Mouse (Mus musculus) brain, adult 2 months (tissue): ENCODE measurements around the gene Plxna2.

Source experiments
- DNase-seq: peaks from one replicate; pipeline ENCODE4 v3.0.0; 2011; ENCODE audit warnings: low read depth, low spot score

Gene Plxna2

GRCm38 (mm10) chr1:194764951-194765350, 146.9 kb downstream of the Plxna2 start:
- DNase-seq: no peak

GRCm38 (mm10) chr1:194768799-194769198, 150.8 kb downstream of the Plxna2 start:
- DNase-seq: no peak

DNA sequence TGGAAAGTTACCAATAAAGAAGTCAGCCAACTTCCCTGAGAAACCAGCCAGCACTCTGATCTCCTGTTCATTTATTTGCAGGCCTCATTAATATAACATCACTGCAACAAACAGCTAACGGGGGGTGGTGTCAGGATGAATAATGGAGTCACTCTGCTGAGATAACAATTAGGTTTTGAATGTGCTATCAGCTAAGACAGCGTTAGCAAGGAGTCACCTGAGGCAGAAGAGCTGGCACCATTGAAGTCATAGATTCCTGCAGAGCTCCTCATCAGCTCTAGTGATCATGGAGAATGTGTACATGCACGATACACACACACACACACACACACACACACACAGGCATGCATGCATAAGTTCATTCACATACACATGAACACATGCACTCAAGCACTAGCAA, 154.0 kb downstream of the Plxna2 start:
- DNase-seq: no peak

GRCm38 (mm10) chr1:194773899-194774298, 155.9 kb downstream of the Plxna2 start:
- DNase-seq: peak; percentile 20

GRCm38 (mm10) chr1:194774350-194774749, 156.3 kb downstream of the Plxna2 start:
- DNase-seq: no peak

DNA sequence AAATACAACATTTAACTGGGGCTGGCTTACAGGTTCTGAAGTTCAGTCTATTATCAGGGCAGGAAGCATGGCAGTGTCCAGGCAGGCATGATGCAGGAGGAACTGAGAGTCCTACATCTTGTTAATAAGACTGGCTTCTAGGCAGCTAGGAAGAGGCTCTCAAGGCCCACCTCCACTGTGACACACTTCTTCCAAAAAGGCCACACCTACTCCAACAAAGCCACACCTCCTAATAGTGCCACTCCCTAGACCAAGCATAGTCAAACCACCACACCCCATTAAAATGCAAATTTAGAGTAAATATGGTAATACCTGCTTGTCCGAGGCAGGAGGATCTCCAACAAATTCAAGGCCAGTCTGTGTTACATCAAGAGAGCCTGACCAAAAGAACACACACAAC, 156.7 kb downstream of the Plxna2 start:
- no peak for DNase-seq

- DNase-seq: no peak
Observed at GRCm38 (mm10) chr1:194775656-194776374, 157.8 kb downstream of the Plxna2 start.

DNA sequence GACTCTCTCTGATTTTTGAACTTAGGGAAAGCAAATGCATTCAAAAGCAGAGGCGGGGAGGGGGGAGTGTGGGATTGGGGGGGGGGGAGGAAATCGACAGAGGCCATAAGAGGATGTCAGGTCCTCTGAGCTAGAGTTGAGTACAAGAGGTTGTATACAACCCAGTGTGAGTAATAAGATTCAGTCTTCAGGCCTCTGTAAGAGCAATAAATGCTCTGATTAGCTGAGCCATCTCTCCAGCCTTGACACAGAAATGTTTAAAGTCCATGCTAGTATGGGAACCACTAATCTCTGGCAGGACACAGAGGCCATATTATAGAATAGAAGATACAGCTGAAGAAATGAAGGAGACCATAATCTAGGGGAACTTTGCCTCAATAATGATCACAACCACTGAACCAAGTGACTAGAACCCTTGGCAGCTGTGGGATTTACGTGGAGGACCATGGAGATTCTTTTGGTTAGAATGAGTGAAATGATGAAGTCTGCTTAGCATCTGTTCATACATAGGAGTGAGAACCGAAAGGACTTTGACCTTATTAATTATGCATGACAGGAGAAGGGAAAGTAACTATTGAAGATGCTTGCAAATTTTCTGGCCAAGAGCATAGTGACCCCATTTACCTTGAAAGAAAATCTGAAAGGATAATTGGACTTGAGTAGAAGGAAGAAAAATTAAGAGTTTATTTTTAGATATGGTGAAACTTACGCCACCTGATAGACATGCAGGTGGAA, 158.7 kb downstream of the Plxna2 start:
- no peak for DNase-seq

DNA sequence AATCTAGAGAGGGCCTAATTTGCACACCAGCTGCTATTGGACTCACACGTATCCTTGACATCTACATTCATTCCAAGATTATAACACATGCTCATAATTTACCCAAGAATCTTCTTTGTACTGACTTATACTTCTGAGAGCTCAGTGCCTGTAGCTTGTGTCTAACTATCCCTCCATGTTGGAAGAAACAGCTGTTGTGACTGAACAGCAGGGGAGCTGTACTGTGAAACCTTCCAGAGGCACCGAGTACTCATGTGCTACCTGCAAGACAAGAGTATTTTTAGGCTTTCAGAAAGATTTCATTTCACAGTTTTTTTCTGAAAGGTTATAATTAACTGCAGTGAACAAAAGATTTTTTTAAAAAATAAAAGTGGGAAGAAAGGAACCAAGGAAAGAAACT, 159.6 kb downstream of the Plxna2 start:
- peak; percentile 66 for DNase-seq

GRCm38 (mm10) chr1:194780392-194780791, 162.4 kb downstream of the Plxna2 start:
- DNase-seq: no peak

GRCm38 (mm10) chr1:194780794-194781390, 162.9 kb downstream of the Plxna2 start:
- peak; percentile 33 for DNase-seq

DNA sequence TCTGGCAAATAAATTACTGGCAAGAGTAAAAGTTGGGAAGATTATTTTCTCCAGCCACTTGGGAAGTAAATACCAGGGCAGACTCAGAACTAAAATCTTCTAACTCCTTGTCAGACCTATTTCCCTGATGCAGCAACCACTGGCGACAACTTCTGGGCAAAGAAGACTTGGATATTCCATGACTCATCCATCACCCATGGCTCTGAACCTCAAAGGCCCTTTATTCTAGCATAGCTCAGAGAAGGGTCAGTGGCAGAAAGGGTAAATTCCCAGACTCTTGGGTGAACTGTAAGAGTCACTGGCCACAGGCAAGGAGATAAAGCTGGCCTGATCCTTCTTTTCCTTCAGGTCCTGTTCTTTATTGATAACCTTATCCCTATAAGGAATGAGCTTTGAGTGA, 163.5 kb downstream of the Plxna2 start:
- DNase-seq: no peak

DNA sequence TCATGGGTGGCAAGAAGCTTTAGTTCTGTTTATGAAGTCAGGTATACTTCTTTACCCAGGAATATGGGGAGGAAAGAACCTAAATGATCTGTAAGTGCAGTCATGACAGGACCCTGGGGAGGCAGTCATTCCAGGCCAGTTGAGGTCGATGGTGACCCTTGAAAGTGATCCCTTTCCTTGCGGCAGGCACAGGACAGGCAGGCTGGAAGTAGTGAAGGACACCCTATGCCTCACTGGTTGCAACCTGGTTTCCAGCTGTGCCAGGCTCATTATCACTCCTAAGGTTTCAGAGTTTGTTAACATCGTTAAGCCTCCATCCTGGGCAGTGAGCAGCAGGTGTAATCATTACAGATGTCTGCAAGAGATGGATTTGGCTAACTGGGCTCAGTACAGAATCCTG, 164.3 kb downstream of the Plxna2 start:
- DNase-seq: no peak

DNA sequence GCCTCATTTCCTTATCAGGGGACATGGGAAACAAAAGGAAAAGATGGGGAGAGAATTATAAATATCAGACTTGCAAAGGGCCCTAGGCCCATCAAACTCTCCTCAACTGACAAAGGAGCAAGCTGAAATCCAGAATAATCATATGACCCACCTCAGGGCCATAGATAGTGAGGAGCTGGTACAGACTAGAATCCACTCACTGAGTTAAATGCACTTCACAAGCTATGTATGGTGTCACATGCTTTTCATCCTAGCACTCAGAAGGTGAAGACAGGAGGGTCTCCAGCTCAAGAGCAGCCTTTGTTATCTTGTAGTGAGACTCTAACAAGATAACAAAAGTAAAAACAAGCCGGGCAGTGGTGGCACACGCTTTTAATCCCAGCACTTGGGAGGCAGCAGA, 169.6 kb downstream of the Plxna2 start:
- DNase-seq: no peak

- peak; percentile 46 for DNase-seq
Observed at GRCm38 (mm10) chr1:194793226-194793924, 175.4 kb downstream of the Plxna2 start.

DNA sequence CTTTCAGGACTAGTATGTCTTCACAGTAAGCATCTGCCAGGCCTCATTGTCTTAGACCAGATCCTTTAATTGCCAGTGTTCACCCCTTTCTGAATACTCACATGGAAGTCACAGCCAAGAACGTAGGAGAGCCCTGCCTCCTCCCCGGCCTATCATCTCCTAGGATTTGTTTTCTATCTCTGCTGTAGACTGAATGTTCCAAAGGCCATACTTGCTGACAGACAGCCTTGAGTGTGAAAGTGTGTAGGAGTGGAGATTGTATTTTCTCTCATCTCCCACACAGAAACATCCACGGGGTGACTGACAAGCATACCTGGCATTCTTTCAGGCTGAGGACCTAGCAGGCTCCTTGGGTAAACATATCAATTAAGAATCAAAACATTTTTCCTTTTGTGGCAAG, 177.3 kb downstream of the Plxna2 start:
- peak; percentile 78 for DNase-seq

DNA sequence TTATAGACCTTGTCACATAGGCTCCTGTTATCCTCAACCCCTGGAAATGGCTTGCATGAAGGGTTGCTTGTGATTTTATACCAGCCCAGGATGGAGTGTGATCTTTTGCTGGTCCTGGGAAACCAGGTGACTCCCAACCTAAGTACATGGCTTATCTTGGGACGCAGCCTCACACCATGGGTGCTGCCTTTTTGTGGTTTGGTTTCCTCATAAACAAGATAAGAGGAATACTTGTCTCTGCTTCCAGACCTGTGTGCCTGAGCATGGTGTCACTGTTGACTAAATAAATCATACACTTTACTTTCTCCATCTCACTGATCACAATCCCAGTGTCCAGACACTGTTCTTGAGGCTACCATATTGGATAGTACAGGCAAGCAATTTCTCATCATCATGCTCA, 179.8 kb downstream of the Plxna2 start:
- DNase-seq: no peak

GRCm38 (mm10) chr1:194798511-194798910, 180.5 kb downstream of the Plxna2 start:
- DNase-seq: peak; percentile 55

DNA sequence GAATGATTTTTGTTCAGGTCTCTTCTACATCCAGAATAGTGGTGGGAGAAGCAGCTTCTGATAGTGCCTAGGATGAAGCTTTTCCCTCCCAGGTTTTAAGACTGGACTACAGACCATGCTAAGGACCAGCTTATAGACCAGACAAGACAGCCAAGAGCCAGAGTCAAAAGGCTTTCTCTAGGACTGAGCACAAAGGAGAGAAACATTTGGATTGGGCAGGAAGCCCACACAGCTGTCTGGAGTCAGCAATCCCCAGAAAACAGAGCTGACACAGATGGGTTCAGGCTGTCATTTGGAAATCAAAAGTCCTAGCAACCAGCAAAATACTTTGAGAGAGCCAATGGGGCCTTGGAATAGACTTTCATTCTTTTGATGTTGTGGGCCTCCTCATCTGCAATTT, 190.2 kb downstream of the Plxna2 start:
- DNase-seq: peak; percentile 78

- no peak for DNase-seq
Observed at GRCm38 (mm10) chr1:194808681-194809080, 190.7 kb downstream of the Plxna2 start.

- DNase-seq: no peak
Observed at GRCm38 (mm10) chr1:194809600-194809999, 191.6 kb downstream of the Plxna2 start.

GRCm38 (mm10) chr1:194814187-194814586, 196.2 kb downstream of the Plxna2 start:
- no peak for DNase-seq
